Mouse (Mus musculus) limb, embryonic 10.5 days (tissue): Measurements from ENCODE around the gene Gm10282. TPM values are rescaled to one million over a fixed set of nuclear protein-coding genes. Genes with fewer than 3 reads are reported as not detected.

ENCODE experiments used
- DNase-seq: peaks from one replicate; pipeline ENCODE4 v3.0.0-alpha.2; 2017; ENCODE audit warnings: low spot score
- H3K27ac ChIP-seq: fragments of 300-500 bp; sonication (generic); 2 replicates; pipeline ENCODE4 v1.5.1; 2016; ENCODE audit warnings: mild to moderate bottlenecking
- H3K27me3 ChIP-seq: fragments of 300-500 bp; sonication (generic); 2 replicates; pipeline ENCODE4 v1.6.1; 2016; ENCODE audit warnings: low read depth, mild to moderate bottlenecking; ENCODE audit not compliant: poor library complexity, severe bottlenecking
- H3K36me3 ChIP-seq: fragments of 300-500 bp; sonication (generic); 2 replicates; pipeline ENCODE4 v1.6.1; 2016; ENCODE audit warnings: mild to moderate bottlenecking, moderate library complexity
- H3K4me1 ChIP-seq: fragments of 300-500 bp; sonication (generic); 2 replicates; pipeline ENCODE4 v1.6.1; 2016
- H3K4me3 ChIP-seq: fragments of 300-500 bp; sonication (generic); 2 replicates; pipeline ENCODE4 v1.5.1; 2016; ENCODE audit warnings: mild to moderate bottlenecking, moderate library complexity
- H3K9me3 ChIP-seq: fragments of 300-500 bp; sonication (generic); replicated peaks from 2 replicates; pipeline ENCODE4 v1.6.1; 2016; ENCODE audit warnings: mild to moderate bottlenecking
- WGBS: fragments of 180-500 bp; shearing (Covaris S2); methylation state at CpG from one replicate; pipeline ENCODE4 v1.1.7; 2016; 5-methylcytosine and 5-hydroxymethylcytosine counted together
- polyA plus RNA-seq: library from polyadenylated mRNA; unstranded; fragments of >200 nt; fragmentation: Nextera tagmentation; extraction: Ambion mirVana; gene quantifications from 2 replicates; pipeline ENCODE4 v1.2.1, GENCODE M21; 2016

Gene Gm10282
- polyA plus RNA-seq, 1 experiment from 2014 or later: 29.2 TPM

DNA sequence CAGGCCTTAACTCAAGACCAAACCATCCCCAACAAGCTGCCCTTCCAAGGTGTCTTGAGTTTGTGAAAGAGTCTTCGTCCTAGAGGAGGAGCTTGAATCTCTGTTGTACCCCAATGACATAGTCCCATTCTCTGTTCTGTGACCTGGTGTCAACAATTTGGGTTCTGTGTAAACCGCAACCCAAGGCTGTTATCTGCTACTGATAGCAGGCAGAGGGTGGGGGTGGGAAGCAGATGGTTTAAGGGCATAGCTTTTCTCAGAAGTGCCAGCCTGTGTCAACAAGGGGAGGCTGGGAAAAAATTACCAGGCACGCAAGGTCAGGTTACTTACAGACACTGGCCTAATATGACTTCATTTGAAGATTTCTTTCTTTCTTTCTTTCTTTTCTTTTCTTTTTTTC, 27.8 kb downstream of the Gm10282 start:
- Histone ChIP-seq H3K4me3 (no peak overlapping the region), H3K27ac (no peak overlapping the region), H3K4me1 (no peaks in the 10 kb centered on the region; the same call in 1 of the 2 replicates), H3K27me3 (no peaks in the 10 kb centered on the region), H3K9me3 (no peaks in the 10 kb centered on the region), H3K36me3 (no peaks in the 10 kb centered on the region)
- no peak for DNase-seq
- WGBS: 73% methylated on average over 3 of the region's 3 CpGs

GRCm38 (mm10) chr8:72273807-72274206, 31.3 kb downstream of the Gm10282 start:
- no peaks in the 10 kb centered on the region for H3K36me3 ChIP-seq
- no peak overlapping the region for H3K4me3 ChIP-seq
- 67% methylated on average over 5 of the region's 5 CpGs for WGBS
- no peaks in the 10 kb centered on the region for H3K9me3 ChIP-seq
- no peak for DNase-seq
- H3K4me1 ChIP-seq: no peaks in the 10 kb centered on the region
- H3K27ac ChIP-seq: no peak overlapping the region
- no peaks in the 10 kb centered on the region for H3K27me3 ChIP-seq

DNA sequence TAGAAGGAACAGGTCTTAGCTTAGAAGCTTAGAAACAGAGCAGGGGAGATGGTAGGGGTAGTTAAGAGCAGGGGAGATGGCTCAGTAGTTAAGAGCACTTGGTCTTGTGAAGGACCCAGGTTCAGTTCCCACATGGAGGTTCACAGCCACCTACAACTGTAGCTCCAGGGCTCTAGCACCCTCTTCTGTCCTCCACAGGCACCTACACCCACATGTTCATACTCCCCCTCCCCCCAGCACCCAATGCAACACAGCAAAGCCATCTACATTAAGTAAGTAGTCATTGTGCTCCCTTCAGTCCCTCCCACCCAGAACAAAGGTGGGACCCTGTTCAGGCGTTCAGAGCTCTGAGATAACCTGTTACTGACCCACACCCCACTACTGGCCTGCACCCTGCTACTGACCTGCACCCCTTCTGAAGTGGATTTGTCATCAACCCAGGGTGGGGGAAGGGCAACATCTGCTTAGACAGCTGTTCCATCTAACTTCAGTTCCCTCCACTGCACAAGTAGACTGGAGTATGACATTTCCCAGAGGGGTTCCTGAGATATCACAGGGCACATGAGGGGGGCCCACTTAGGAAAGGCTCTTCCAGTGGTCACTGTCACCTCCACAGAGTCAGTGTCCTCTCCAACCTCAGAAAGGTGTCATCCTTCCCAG, 31.8 kb downstream of the Gm10282 start:
- Histone ChIP-seq H3K36me3 (no peaks in the 10 kb centered on the region), H3K4me3 (no peak overlapping the region), H3K4me1 (no peaks in the 10 kb centered on the region), H3K9me3 (no peaks in the 10 kb centered on the region), H3K27ac (no peak overlapping the region), H3K27me3 (no peaks in the 10 kb centered on the region)
- DNase-seq: no peak
- WGBS: 93% methylated on average over 1 of the region's 1 CpGs

GRCm38 (mm10) chr8:72272361-72272760, 32.7 kb downstream of the Gm10282 start:
- no peak overlapping the region for H3K27ac ChIP-seq
- 31% methylated on average over 3 of the region's 3 CpGs for WGBS
- no peak overlapping the region for H3K4me3 ChIP-seq
- no peaks in the 10 kb centered on the region for H3K36me3 ChIP-seq
- peak; percentile 54 for DNase-seq
- no peaks in the 10 kb centered on the region for H3K4me1 ChIP-seq
- H3K9me3 ChIP-seq: no peaks in the 10 kb centered on the region
- H3K27me3 ChIP-seq: no peaks in the 10 kb centered on the region

GRCm38 (mm10) chr8:72271691-72272090, 33.4 kb downstream of the Gm10282 start:
- no peak for DNase-seq
- no peak overlapping the region for H3K27ac ChIP-seq
- no peaks in the 10 kb centered on the region for H3K27me3 ChIP-seq
- H3K9me3 ChIP-seq: no peaks in the 10 kb centered on the region
- no peaks in the 10 kb centered on the region for H3K4me1 ChIP-seq
- WGBS: 82% methylated on average over 3 of the region's 3 CpGs
- H3K36me3 ChIP-seq: no peaks in the 10 kb centered on the region
- no peak overlapping the region for H3K4me3 ChIP-seq

DNA sequence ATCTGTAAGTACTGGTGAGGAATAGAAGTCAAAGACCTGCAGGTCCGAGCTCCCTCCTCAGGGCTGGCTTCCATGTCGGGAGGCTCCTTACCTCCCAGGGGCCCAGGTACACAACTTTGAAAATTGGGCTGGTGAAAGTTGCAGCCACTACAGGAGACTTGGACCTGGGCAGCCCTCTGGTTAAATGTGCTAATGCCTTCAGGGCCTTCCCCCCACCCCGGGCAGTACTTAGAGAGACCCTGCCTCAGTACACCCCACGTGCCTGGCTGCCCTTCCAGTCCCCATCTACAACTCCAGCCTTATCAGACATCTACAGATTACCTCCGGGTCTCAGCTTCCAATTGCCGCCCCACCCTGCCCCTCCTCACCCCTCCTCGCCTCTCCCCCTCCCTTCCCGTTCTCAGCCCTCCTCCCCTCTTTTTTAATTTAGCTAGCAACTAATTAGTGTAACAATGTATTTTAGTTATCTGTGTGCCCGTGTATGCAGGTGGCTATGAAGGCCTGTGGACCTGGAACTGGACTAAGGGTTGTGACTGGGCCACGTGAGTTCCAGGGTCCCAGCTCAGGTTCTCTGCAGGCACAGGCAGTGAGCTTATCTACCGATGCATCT, 33.9 kb downstream of the Gm10282 start:
- Histone ChIP-seq H3K27me3 (no peaks in the 10 kb centered on the region), H3K36me3 (no peaks in the 10 kb centered on the region), H3K4me3 (no peak overlapping the region), H3K27ac (no peak overlapping the region), H3K9me3 (no peaks in the 10 kb centered on the region), H3K4me1 (no peaks in the 10 kb centered on the region)
- DNase-seq: no peak
- WGBS: 79% methylated on average over 11 of the region's 11 CpGs

GRCm38 (mm10) chr8:72270606-72271005, 34.5 kb downstream of the Gm10282 start:
- Histone ChIP-seq H3K4me3 (no peak overlapping the region), H3K27me3 (no peaks in the 10 kb centered on the region), H3K27ac (no peak overlapping the region), H3K9me3 (no peaks in the 10 kb centered on the region), H3K36me3 (no peaks in the 10 kb centered on the region), H3K4me1 (no peaks in the 10 kb centered on the region)
- 90% methylated on average over 12 of the region's 12 CpGs for WGBS
- DNase-seq: no peak

DNA sequence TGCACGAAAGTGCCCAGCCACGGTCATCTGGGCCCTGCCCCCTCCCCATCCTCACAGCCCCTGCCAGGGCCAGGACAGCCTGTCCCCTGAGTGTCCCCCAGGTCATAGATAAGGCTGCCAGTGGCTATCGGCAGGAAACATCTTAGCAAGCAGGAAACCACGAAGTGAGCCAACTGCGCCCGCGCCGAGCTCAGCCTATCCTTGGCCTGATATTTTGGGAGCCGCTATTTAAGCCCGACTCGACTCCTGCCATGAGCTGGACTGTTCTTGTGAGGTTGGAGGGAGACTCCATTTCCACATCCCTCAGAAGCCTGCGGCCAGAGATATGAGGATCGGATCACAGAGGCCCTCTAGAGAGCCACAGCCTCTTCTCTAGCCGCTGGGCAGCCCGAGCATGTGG, 36.7 kb downstream of the Gm10282 start:
- DNase-seq: no peak
- no peaks in the 10 kb centered on the region for H3K27me3 ChIP-seq
- WGBS: 88% methylated on average over 15 of the region's 15 CpGs
- no peaks in the 10 kb centered on the region for H3K9me3 ChIP-seq
- peak overlapping the region; percentile 22; the same call in 1 of the 2 replicates for H3K27ac ChIP-seq
- no peak overlapping the region for H3K4me3 ChIP-seq
- no peaks in the 10 kb centered on the region for H3K4me1 ChIP-seq
- H3K36me3 ChIP-seq: no peaks in the 10 kb centered on the region

GRCm38 (mm10) chr8:72267106-72267505, 38.0 kb downstream of the Gm10282 start:
- H3K27me3 ChIP-seq: no peaks in the 10 kb centered on the region
- no peak for DNase-seq
- H3K27ac ChIP-seq: no peak overlapping the region
- H3K4me1 ChIP-seq: no peaks in the 10 kb centered on the region
- H3K4me3 ChIP-seq: no peak overlapping the region
- 98% methylated on average over 8 of the region's 8 CpGs for WGBS
- no peaks in the 10 kb centered on the region for H3K9me3 ChIP-seq
- H3K36me3 ChIP-seq: no peaks in the 10 kb centered on the region

DNA sequence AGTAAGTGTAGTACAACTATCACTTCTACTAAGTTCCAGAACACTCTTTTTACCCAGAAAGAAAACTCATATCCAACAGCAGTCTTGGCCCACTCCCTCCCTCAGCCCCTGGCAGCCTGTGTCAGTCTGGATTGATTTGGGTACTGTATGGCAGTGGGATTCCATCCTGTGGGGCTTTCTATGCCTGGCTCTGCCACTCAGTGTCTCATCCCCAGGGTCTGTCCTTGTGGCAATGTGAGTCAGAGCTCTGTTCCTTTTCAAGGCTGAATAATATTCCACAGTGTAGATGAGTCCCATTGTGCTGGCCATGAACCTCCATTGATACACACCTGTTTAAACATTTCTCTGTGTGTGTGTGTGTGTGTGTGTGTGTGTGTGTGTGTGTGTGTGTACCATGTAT, 38.4 kb downstream of the Gm10282 start:
- no peaks in the 10 kb centered on the region for H3K9me3 ChIP-seq
- no peak overlapping the region for H3K4me3 ChIP-seq
- no peaks in the 10 kb centered on the region for H3K27me3 ChIP-seq
- H3K27ac ChIP-seq: no peak overlapping the region
- H3K36me3 ChIP-seq: no peaks in the 10 kb centered on the region
- no peaks in the 10 kb centered on the region for H3K4me1 ChIP-seq
- no peak for DNase-seq

- DNase-seq: no peak
- no peaks in the 10 kb centered on the region for H3K9me3 ChIP-seq
- H3K4me1 ChIP-seq: no peaks in the 10 kb centered on the region
- H3K27me3 ChIP-seq: no peaks in the 10 kb centered on the region
- WGBS: 67% methylated on average over 6 of the region's 7 CpGs
- no peak overlapping the region for H3K4me3 ChIP-seq
- H3K36me3 ChIP-seq: no peaks in the 10 kb centered on the region
- H3K27ac ChIP-seq: no peak overlapping the region
Observed at GRCm38 (mm10) chr8:72265342-72265741, 39.7 kb downstream of the Gm10282 start.

- no peaks in the 10 kb centered on the region for H3K36me3 ChIP-seq
Observed at GRCm38 (mm10) chr8:72263451-72263850, 41.6 kb downstream of the Gm10282 start.

DNA sequence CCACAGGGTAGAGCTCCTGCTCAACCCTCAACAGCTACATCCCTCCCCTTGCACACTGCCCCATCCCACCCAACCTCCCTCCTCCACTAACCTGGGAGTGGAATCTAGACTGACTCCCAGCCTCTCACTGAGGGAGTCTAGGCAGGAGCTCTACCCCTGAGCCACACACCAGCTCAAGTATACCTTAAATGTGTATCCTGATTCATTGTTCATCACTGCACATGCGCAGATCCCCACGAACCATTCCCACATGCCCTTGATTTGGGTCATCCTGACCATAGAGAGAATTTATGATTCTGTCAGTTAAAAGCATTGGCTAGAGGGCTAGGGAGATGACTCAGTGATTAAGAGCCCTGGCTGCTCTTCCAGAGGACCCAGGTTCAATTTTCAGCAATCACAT, 42.3 kb downstream of the Gm10282 start:
- Histone ChIP-seq H3K27ac (no peak overlapping the region), H3K27me3 (no peaks in the 10 kb centered on the region), H3K9me3 (no peaks in the 10 kb centered on the region), H3K4me3 (no peak overlapping the region), H3K36me3 (no peaks in the 10 kb centered on the region), H3K4me1 (no peaks in the 10 kb centered on the region)
- no peak for DNase-seq
- WGBS: 84% methylated on average over 2 of the region's 2 CpGs

More at GRCm38 (mm10) chr8:72263451-72263850, 41.6 kb downstream of the Gm10282 start:
- 80% methylated on average over 7 of the region's 7 CpGs for WGBS
- H3K4me3 ChIP-seq: no peak overlapping the region
- no peaks in the 10 kb centered on the region for H3K9me3 ChIP-seq
- H3K27ac ChIP-seq: no peak overlapping the region
- no peaks in the 10 kb centered on the region for H3K4me1 ChIP-seq
- no peaks in the 10 kb centered on the region for H3K27me3 ChIP-seq
- DNase-seq: no peak

DNA sequence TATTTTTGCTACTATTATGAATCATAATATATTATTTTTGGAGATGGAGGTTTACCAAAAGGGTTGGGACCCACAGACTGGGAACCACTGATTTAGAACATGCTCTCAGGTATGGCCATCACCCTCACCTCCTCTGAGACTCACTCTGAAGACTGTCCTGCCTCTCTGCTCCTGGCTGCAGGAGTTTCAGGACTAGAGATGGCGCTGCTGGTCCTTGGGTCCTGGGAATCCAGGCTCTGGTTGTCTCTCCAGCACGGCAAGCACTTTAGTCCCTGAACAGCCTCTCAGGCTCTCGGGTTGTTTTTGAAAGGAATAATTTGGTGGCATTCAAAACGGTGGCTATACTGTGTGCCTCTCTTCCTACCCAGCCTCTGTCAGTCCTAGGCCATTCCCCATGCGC, 43.2 kb downstream of the Gm10282 start:
- 54% methylated on average over 5 of the region's 5 CpGs for WGBS
- H3K9me3 ChIP-seq: no peaks in the 10 kb centered on the region
- H3K4me3 ChIP-seq: no peak overlapping the region
- H3K27ac ChIP-seq: no peak overlapping the region
- H3K27me3 ChIP-seq: no peaks in the 10 kb centered on the region
- DNase-seq: no peak
- H3K4me1 ChIP-seq: no peaks in the 10 kb centered on the region
- H3K36me3 ChIP-seq: peaks cover 2% of the 10 kb centered on the region
